Mouse (Mus musculus): ENCODE data around the gene Adamtsl5.

The Adamtsl5 gene

GRCm38 (mm10) chr10:80342305-80342748 lies 5.9 kb downstream of the Adamtsl5 start:
- DNase-seq (ENCODE audit: low spot score in 2 of 2), result no peak

GRCm38 (mm10) chr10:80341491-80342304 lies 6.5 kb downstream of the Adamtsl5 start:
- no peak for DNase-seq (ENCODE audit: low spot score in 2 of 2)

GRCm38 (mm10) chr10:80341026-80341425 lies 7.2 kb downstream of the Adamtsl5 start:
- no peak for DNase-seq (ENCODE audit: low spot score in 2 of 2)

GRCm38 (mm10) chr10:80339941-80340750 lies 8.1 kb downstream of the Adamtsl5 start:
- peak; percentile 65 to 81 for DNase-seq (ENCODE audit: low spot score in 2 of 2)

- no peak for DNase-seq (ENCODE audit: low spot score in 2 of 2)
Observed at GRCm38 (mm10) chr10:80336263-80336662, 11.9 kb downstream of the Adamtsl5 start.

GRCm38 (mm10) chr10:80332525-80332989 lies 15.7 kb downstream of the Adamtsl5 start:
- no peak for DNase-seq (ENCODE audit: low spot score in 2 of 2)

GRCm38 (mm10) chr10:80331636-80332524 lies 16.3 kb downstream of the Adamtsl5 start:
- no peak for DNase-seq (ENCODE audit: low spot score in 2 of 2)

GRCm38 (mm10) chr10:80330888-80331287 lies 17.3 kb downstream of the Adamtsl5 start:
- DNase-seq (ENCODE audit: low spot score in 2 of 2), result no peak

- DNase-seq (ENCODE audit: low spot score in 2 of 2), result no peak
Observed at GRCm38 (mm10) chr10:80330084-80330483, 18.1 kb downstream of the Adamtsl5 start.

- peak; percentile 96 to 97 for DNase-seq (ENCODE audit: low spot score in 2 of 2)
Observed at GRCm38 (mm10) chr10:80329273-80330081, 18.7 kb downstream of the Adamtsl5 start, which contains the start of the genes Pcsk4 and Reep6. Pcsk4 (minus strand) TSS chr10:80329498. Reep6 (plus strand) TSS chr10:80329953.

- no peak for DNase-seq (ENCODE audit: low spot score in 2 of 2)
Observed at GRCm38 (mm10) chr10:80325045-80325444, 23.2 kb downstream of the Adamtsl5 start.

GRCm38 (mm10) chr10:80324120-80325037 lies 23.8 kb downstream of the Adamtsl5 start:
- no peak for DNase-seq (ENCODE audit: low spot score in 2 of 2)

- DNase-seq (ENCODE audit: low spot score in 2 of 2), result peak in 1 of 2 experiments; percentile 48
Observed at GRCm38 (mm10) chr10:80323261-80324119, 24.7 kb downstream of the Adamtsl5 start.

GRCm38 (mm10) chr10:80322811-80323211 lies 25.4 kb downstream of the Adamtsl5 start:
- no peak for DNase-seq (ENCODE audit: low spot score in 2 of 2)

GRCm38 (mm10) chr10:80321670-80322581 lies 26.3 kb downstream of the Adamtsl5 start:
- no peak for DNase-seq (ENCODE audit: low spot score in 2 of 2)

GRCm38 (mm10) chr10:80321014-80321669 lies 27.1 kb downstream of the Adamtsl5 start:
- DNase-seq (ENCODE audit: low spot score in 2 of 2), result no peak

- DNase-seq (ENCODE audit: low spot score in 2 of 2), result peak; percentile 86 to 91
Observed at GRCm38 (mm10) chr10:80320340-80320760, 27.9 kb downstream of the Adamtsl5 start, which contains the start of gene 2310011J03Rik. 2310011J03Rik (minus strand) TSS chr10:80320537.
